ENCODE assay signal across 19 mouse cellular contexts in the genomic region with DNA sequence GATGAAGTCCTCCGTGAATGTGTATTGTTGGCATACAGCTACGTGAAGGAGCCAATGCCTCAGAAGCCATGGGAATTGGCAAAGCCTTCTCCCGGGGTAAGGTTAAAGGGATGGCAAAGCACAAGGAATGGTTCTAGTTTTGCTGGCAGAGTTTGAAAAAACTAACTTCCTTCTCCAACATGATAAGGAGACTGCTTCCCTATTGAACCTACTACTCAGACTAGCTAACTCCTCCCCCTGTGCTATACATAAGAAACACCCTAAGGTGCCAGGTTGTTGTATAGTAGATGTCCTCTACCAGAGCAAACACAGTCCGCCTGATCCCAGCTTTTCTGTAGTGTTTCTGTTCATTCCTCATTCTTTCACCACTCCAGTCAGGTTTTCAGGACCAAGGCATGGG.
"Had no signal": no experiment of that assay in that cellular context is flagged by ENCODE, and none has a peak within 500 bp of the region (broad histone marks: within the 10 kb centered on the region; RNA-seq: fewer than 3 reads in every experiment).

No protein-coding gene starts in this region.

- H3K9me3 ChIP-seq: midbrain, embryonic 10.5 days; midbrain, embryonic 12.5 days; neural tube, embryonic 13.5 days; neural tube, embryonic 15.5 days had no signal

- H3K4me2 ChIP-seq: lung, embryonic 14.5 days; midbrain, embryonic 12.5 days; neural tube, embryonic 13.5 days; neural tube, embryonic 15.5 days had no signal

- H3K27ac ChIP-seq: midbrain, embryonic 10.5 days; midbrain, embryonic 12.5 days; neural tube, embryonic 13.5 days; neural tube, embryonic 15.5 days had no signal

- H3K9ac ChIP-seq: lung, embryonic 14.5 days; midbrain, embryonic 12.5 days; neural tube, embryonic 13.5 days; neural tube, embryonic 15.5 days had no signal

- ATAC-seq: midbrain, embryonic 16.5 days had no signal

- H3K36me3 ChIP-seq: midbrain, embryonic 10.5 days; midbrain, embryonic 12.5 days; neural tube, embryonic 13.5 days; neural tube, embryonic 15.5 days had no signal

- H3K4me3 ChIP-seq: midbrain, embryonic 10.5 days; midbrain, embryonic 12.5 days; myocyte; neural tube, embryonic 13.5 days; neural tube, embryonic 15.5 days had no signal

- H3K27me3 ChIP-seq: neural tube, embryonic 13.5 days; neural tube, embryonic 15.5 days had no signal

- DNase-seq: lung, adult 18-20 months; lung, embryonic 14.5 days; lung, postnatal 10 days; lung, postnatal 4 days; midbrain, embryonic 14.5 days; retina, postnatal 1 day; right cerebral cortex, adult 18-20 months; right cerebral cortex, postnatal 25 days; right cerebral cortex, postnatal 4 days; spleen, adult 18-20 months; thymus, adult 2 months; thymus, postnatal 25 days; thymus, postnatal 4 days had no signal
